Mouse (Mus musculus): Measurements from ENCODE around the gene Fndc8. TPM values are rescaled to one million over a fixed set of nuclear protein-coding genes. Genes with fewer than 3 reads are reported as not detected.

The Fndc8 gene
- polyA plus RNA-seq, 1 experiment from 2014 or later = 0.23 TPM

- ATAC-seq (replicated peaks) = peak; percentile 81
- Histone ChIP-seq H3K4me2 (replicated peaks) (peak overlapping the region; percentile 27; the same call in 1 of the 2 replicates), H3K4me1 (peaks cover 13% of the 10 kb centered on the region), H3K27me3 (no peaks in the 10 kb centered on the region), H3K27ac (replicated peaks) (peak overlapping the region; percentile 66), H3K4me3 (no peak overlapping the region), H3K36me3 (no peaks in the 10 kb centered on the region), H3K9me3 (no peaks in the 10 kb centered on the region), H3K9ac (replicated peaks) (no peak overlapping the region)
- WGBS = 9% methylated on average over 10 of the region's 10 CpGs
Observed at GRCm38 (mm10) chr11:82856032-82856431, 35.9 kb upstream of the Fndc8 start.

GRCm38 (mm10) chr11:82857307-82857848 is 34.5 kb upstream of the Fndc8 start:
- Histone ChIP-seq H3K4me2 (replicated peaks) (no peak overlapping the region), H3K36me3 (no peaks in the 10 kb centered on the region), H3K27ac (replicated peaks) (0 out of 2 replicates have a peak overlapping the region, but pooled peaks have one; percentile 66), H3K27me3 (no peaks in the 10 kb centered on the region), H3K9ac (replicated peaks) (no peak overlapping the region), H3K4me1 (peaks cover 26% of the 10 kb centered on the region), H3K4me3 (no peak overlapping the region), H3K9me3 (no peaks in the 10 kb centered on the region)
- no peak for ATAC-seq (replicated peaks)
- WGBS = 78% methylated on average over 13 of the region's 13 CpGs

- Histone ChIP-seq H3K9me3 (no peaks in the 10 kb centered on the region), H3K27me3 (no peaks in the 10 kb centered on the region), H3K4me3 (no peak overlapping the region), H3K36me3 (no peaks in the 10 kb centered on the region), H3K9ac (replicated peaks) (no peak overlapping the region), H3K4me1 (peaks cover 38% of the 10 kb centered on the region), H3K4me2 (replicated peaks) (no peak overlapping the region), H3K27ac (replicated peaks) (no peak overlapping the region)
- WGBS = 84% methylated on average over 6 of the region's 6 CpGs
- ATAC-seq (replicated peaks) = no peak
Observed at GRCm38 (mm10) chr11:82860759-82861158, 31.2 kb upstream of the Fndc8 start.

GRCm38 (mm10) chr11:82861558-82861957 is 30.4 kb upstream of the Fndc8 start:
- no peaks in the 10 kb centered on the region for H3K27me3 ChIP-seq
- no peak overlapping the region for H3K4me3 ChIP-seq
- H3K4me1 ChIP-seq = peaks cover 32% of the 10 kb centered on the region
- WGBS = 47% methylated on average over 8 of the region's 8 CpGs
- H3K4me2 ChIP-seq (replicated peaks) = no peak overlapping the region
- no peaks in the 10 kb centered on the region for H3K36me3 ChIP-seq
- H3K9me3 ChIP-seq = no peaks in the 10 kb centered on the region
- H3K27ac ChIP-seq (replicated peaks) = peak overlapping the region; percentile 66; the same call in 1 of the 2 replicates
- no peak overlapping the region for H3K9ac ChIP-seq (replicated peaks)
- no peak for ATAC-seq (replicated peaks)

- no peak for ATAC-seq (replicated peaks)
- H3K27ac ChIP-seq (replicated peaks) = peak overlapping the region; percentile 66
- 18% methylated on average over 9 of the region's 9 CpGs for WGBS
Observed at GRCm38 (mm10) chr11:82862638-82863037, 29.3 kb upstream of the Fndc8 start.

GRCm38 (mm10) chr11:82863059-82863458 is 28.9 kb upstream of the Fndc8 start:
- 10% methylated on average over 2 of the region's 2 CpGs for WGBS
- Histone ChIP-seq H3K36me3 (no peaks in the 10 kb centered on the region), H3K9ac (replicated peaks) (no peak overlapping the region), H3K4me1 (peaks cover 33% of the 10 kb centered on the region), H3K27ac (replicated peaks) (peak overlapping the region; percentile 66), H3K4me2 (replicated peaks) (no peak overlapping the region), H3K9me3 (no peaks in the 10 kb centered on the region), H3K27me3 (no peaks in the 10 kb centered on the region), H3K4me3 (no peak overlapping the region)
- peak; percentile 35; the same call in 1 of the 2 replicates for ATAC-seq (replicated peaks)

More at GRCm38 (mm10) chr11:82862638-82863037, 29.3 kb upstream of the Fndc8 start:
- Histone ChIP-seq H3K27me3 (no peaks in the 10 kb centered on the region), H3K4me2 (replicated peaks) (no peak overlapping the region), H3K9me3 (no peaks in the 10 kb centered on the region), H3K4me3 (no peak overlapping the region), H3K36me3 (no peaks in the 10 kb centered on the region), H3K4me1 (peaks cover 32% of the 10 kb centered on the region), H3K9ac (replicated peaks) (no peak overlapping the region)

GRCm38 (mm10) chr11:82863488-82863931 is 28.4 kb upstream of the Fndc8 start:
- H3K9ac ChIP-seq (replicated peaks) = no peak overlapping the region
- no peak overlapping the region for H3K4me2 ChIP-seq (replicated peaks)
- no peaks in the 10 kb centered on the region for H3K36me3 ChIP-seq
- H3K4me3 ChIP-seq = no peak overlapping the region
- peaks cover 36% of the 10 kb centered on the region for H3K4me1 ChIP-seq
- no peaks in the 10 kb centered on the region for H3K9me3 ChIP-seq
- H3K27ac ChIP-seq (replicated peaks) = peak overlapping the region; percentile 66
- H3K27me3 ChIP-seq = no peaks in the 10 kb centered on the region
- WGBS = 9% methylated on average over 4 of the region's 4 CpGs
- peak; percentile 61 for ATAC-seq (replicated peaks)

GRCm38 (mm10) chr11:82865957-82866356 is 26.0 kb upstream of the Fndc8 start:
- peaks cover 51% of the 10 kb centered on the region for H3K4me1 ChIP-seq
- no peak overlapping the region for H3K4me3 ChIP-seq
- no peak overlapping the region for H3K27ac ChIP-seq (replicated peaks)
- no peaks in the 10 kb centered on the region for H3K9me3 ChIP-seq
- H3K4me2 ChIP-seq (replicated peaks) = no peak overlapping the region
- WGBS = 84% methylated on average over 10 of the region's 10 CpGs
- H3K36me3 ChIP-seq = no peaks in the 10 kb centered on the region
- no peak for ATAC-seq (replicated peaks)
- H3K9ac ChIP-seq (replicated peaks) = no peak overlapping the region
- no peaks in the 10 kb centered on the region for H3K27me3 ChIP-seq

- no peaks in the 10 kb centered on the region for H3K36me3 ChIP-seq
- 28% methylated on average over 7 of the region's 7 CpGs for WGBS
- no peaks in the 10 kb centered on the region for H3K9me3 ChIP-seq
- H3K4me3 ChIP-seq = no peak overlapping the region
- no peak overlapping the region for H3K4me2 ChIP-seq (replicated peaks)
- 0 out of 2 replicates have a peak overlapping the region, but pooled peaks have one; percentile 3 for H3K27ac ChIP-seq (replicated peaks)
- H3K4me1 ChIP-seq = peaks cover 46% of the 10 kb centered on the region
- H3K27me3 ChIP-seq = no peaks in the 10 kb centered on the region
- no peak overlapping the region for H3K9ac ChIP-seq (replicated peaks)
- no peak for ATAC-seq (replicated peaks)
Observed at GRCm38 (mm10) chr11:82866850-82867564, 24.9 kb upstream of the Fndc8 start.

GRCm38 (mm10) chr11:82867956-82868355 is 24.0 kb upstream of the Fndc8 start:
- H3K9me3 ChIP-seq = no peaks in the 10 kb centered on the region
- H3K27ac ChIP-seq (replicated peaks) = no peak overlapping the region
- H3K4me2 ChIP-seq (replicated peaks) = no peak overlapping the region
- H3K4me1 ChIP-seq = peaks cover 37% of the 10 kb centered on the region
- no peak overlapping the region for H3K9ac ChIP-seq (replicated peaks)
- H3K27me3 ChIP-seq = no peaks in the 10 kb centered on the region
- ATAC-seq (replicated peaks) = no peak
- no peak overlapping the region for H3K4me3 ChIP-seq
- no peaks in the 10 kb centered on the region for H3K36me3 ChIP-seq
- 46% methylated on average over 5 of the region's 5 CpGs for WGBS

- no peaks in the 10 kb centered on the region for H3K9me3 ChIP-seq
- H3K4me3 ChIP-seq = peak overlapping the region; percentile 81
- H3K27me3 ChIP-seq = no peaks in the 10 kb centered on the region
- ATAC-seq (replicated peaks) = no peak
- WGBS = 82% methylated on average over 9 of the region's 9 CpGs
- H3K4me2 ChIP-seq (replicated peaks) = peak overlapping the region; percentile 85
- H3K27ac ChIP-seq (replicated peaks) = no peak overlapping the region
- H3K9ac ChIP-seq (replicated peaks) = 0 out of 2 replicates have a peak overlapping the region, but pooled peaks have one; percentile 69
- no peaks in the 10 kb centered on the region for H3K36me3 ChIP-seq
- peaks cover 24% of the 10 kb centered on the region for H3K4me1 ChIP-seq
Observed at GRCm38 (mm10) chr11:82869506-82870172, 22.3 kb upstream of the Fndc8 start.

Measured in forebrain, embryonic 15.5 days (tissue).